Mouse (Mus musculus) hindbrain, embryonic 15.5 days (tissue): ENCODE measurements at regions not wholly inside any gene's neighbourhood (a gene's known extent, or its start where the extent isn't known, plus 50 kb on each side); places are given as distances from the start of the nearest gene placed in this dataset.

Source experiments
- ATAC-seq: fragments of 200-750 bp; cut with Nextera tagmentation; 2 replicates; pipeline ENCODE4 v1.8.0; 2017; ENCODE audit warnings: low read depth, moderate number of reproducible peaks, moderate TSS enrichment; ENCODE audit not compliant: low FRiP score
- H3K27ac ChIP-seq: fragments of 300-500 bp; sonication (generic); replicated peaks from 2 replicates; pipeline ENCODE4 v1.5.1; 2015; ENCODE audit warnings: mild to moderate bottlenecking, inconsistent platforms
- H3K27me3 ChIP-seq: fragments of 300-500 bp; sonication (generic); 2 replicates; pipeline ENCODE4 v1.6.1; 2015; ENCODE audit warnings: control low read depth, inconsistent platforms
- H3K36me3 ChIP-seq: fragments of 300-500 bp; sonication (generic); 2 replicates; pipeline ENCODE4 v1.6.1; 2015; ENCODE audit warnings: control low read depth, inconsistent platforms
- H3K4me1 ChIP-seq: fragments of 300-500 bp; sonication (generic); replicated peaks from 2 replicates; pipeline ENCODE4 v1.6.1; 2015; ENCODE audit warnings: control low read depth, inconsistent platforms
- H3K4me2 ChIP-seq: fragments of 300-500 bp; sonication (generic); 2 replicates; pipeline ENCODE4 v1.6.1; 2015; ENCODE audit warnings: moderate library complexity, mild to moderate bottlenecking, inconsistent platforms
- H3K4me3 ChIP-seq: fragments of 300-500 bp; sonication (generic); 2 replicates; pipeline ENCODE4 v1.5.1; 2015; ENCODE audit warnings: mild to moderate bottlenecking, inconsistent platforms
- H3K9ac ChIP-seq: fragments of 300-500 bp; sonication (generic); 2 replicates; pipeline ENCODE4 v1.6.1; 2015; ENCODE audit warnings: inconsistent platforms
- H3K9me3 ChIP-seq: fragments of 300-500 bp; sonication (generic); 2 replicates; pipeline ENCODE4 v1.6.1; 2016; ENCODE audit warnings: control low read depth, inconsistent platforms
- WGBS: fragments of 180-500 bp; shearing (Covaris S2); methylation state at CpG from one replicate; pipeline ENCODE4 v1.1.7; 2015; 5-methylcytosine and 5-hydroxymethylcytosine counted together

DNA sequence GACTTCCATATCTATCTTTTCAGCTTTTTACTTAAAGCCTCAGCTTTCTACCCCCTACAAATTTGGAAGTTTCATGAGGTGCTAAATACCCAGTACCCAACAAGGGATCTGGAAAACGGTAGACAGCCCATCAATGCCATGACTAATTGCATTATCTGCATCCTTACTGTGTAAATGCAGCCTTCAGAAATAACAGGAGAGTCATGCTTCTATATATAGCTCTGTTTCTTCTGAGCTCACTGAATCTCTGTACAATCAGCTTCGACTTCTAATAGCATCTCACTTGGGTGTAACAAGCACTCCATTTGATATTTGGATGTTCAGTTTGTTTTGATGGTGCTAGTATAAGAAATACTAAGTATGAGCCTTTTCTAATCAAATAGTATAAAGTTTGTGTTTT, 120.7 kb downstream of the Tmsb4x start:
- 32% methylated on average over 2 of the region's 2 CpGs for WGBS
- H3K4me2 ChIP-seq, result no peak overlapping the region

DNA sequence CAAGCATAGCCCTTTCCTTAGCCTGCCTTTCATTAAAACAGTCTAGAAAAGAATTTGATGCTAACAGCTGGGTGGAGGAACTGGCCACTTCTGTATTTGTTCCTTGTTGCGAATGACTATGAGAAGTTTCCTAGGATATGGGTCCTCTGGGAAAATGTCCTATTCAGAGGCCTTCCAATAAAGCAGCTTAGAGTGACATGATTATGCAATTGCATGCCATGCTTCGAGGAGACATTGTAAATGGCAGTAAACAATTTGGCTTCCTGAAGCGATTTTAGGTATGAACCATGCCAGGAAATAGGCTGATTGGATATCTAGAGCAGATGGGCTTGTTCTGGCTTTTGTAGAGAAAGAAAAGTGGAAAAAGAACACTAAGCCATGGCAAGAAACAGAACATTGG, 128.3 kb downstream of the Tmsb4x start:
- H3K4me1 ChIP-seq, result no peaks in the 10 kb centered on the region
- ATAC-seq, result no peak
- H3K9ac ChIP-seq, result no peak overlapping the region
- H3K9me3 ChIP-seq, result no peaks in the 10 kb centered on the region
- no peaks in the 10 kb centered on the region for H3K36me3 ChIP-seq
- no peak overlapping the region for H3K27ac ChIP-seq
- H3K27me3 ChIP-seq, result peaks cover 10% of the 10 kb centered on the region; the same call in 1 of the 2 replicates
- no peak overlapping the region for H3K4me3 ChIP-seq
- WGBS, result 48% methylated on average over 3 of the region's 3 CpGs
- no peak overlapping the region for H3K4me2 ChIP-seq

More for the DNA sequence above, 120.7 kb downstream of the Tmsb4x start:
- Histone ChIP-seq H3K4me1 (no peaks in the 10 kb centered on the region), H3K27ac (no peak overlapping the region), H3K36me3 (no peaks in the 10 kb centered on the region), H3K9ac (no peak overlapping the region), H3K9me3 (no peaks in the 10 kb centered on the region), H3K4me3 (no peak overlapping the region), H3K27me3 (peaks cover 5% of the 10 kb centered on the region; the same call in 1 of the 2 replicates)
- no peak for ATAC-seq

DNA sequence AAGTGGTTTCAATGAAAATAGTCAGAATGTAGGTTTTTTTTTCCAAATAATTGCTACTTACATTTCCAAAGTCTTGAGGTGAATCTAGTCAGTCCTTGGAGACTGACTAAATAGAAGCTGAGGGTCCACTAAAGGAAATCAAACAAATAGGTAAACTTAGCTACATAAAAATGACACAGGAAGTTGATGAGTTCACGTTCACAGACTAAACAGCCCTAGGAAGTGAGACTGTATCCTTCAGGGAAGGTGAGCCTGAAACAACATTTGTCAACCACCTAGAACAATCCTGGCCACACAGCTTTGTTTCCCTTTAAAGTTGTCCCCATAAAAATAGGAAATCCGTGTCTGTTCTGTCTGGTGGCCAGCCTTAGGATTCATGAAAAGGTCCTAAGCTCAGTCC, 140.0 kb downstream of the Tmsb4x start:
- ATAC-seq, result no peak
- H3K4me2 ChIP-seq, result no peak overlapping the region
- 82% methylated on average over 2 of the region's 2 CpGs for WGBS
- H3K27me3 ChIP-seq, result peaks cover 16% of the 10 kb centered on the region; the same call in 1 of the 2 replicates
- H3K9ac ChIP-seq, result no peak overlapping the region
- no peaks in the 10 kb centered on the region for H3K4me1 ChIP-seq
- H3K27ac ChIP-seq, result no peak overlapping the region
- no peaks in the 10 kb centered on the region for H3K36me3 ChIP-seq
- H3K9me3 ChIP-seq, result no peaks in the 10 kb centered on the region
- H3K4me3 ChIP-seq, result no peak overlapping the region

DNA sequence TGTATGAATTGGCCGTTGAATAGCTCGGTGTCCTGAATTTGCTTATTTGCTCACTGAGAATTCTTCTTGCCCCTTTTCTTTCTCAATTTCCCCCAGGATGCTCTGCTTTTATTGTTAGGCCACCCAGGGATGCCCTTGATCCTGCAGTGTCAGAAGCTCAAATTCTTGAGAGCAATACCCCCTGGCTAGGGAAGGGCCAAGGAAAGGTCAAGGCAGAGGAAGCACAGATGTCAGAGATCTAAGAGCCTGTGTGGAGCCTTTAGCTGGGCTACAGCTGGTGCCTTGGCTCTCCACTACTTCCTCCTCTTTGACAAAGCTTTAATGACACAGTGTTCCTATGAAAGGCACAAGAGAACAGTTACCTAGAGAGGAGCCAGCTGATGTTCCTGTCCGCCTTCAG, 141.2 kb downstream of the Tmsb4x start:
- no peak overlapping the region for H3K4me2 ChIP-seq

GRCm38 (mm10) chrX:167063881-167064280, 145.2 kb downstream of the Tmsb4x start:
- Histone ChIP-seq H3K27me3 (peaks cover 6% of the 10 kb centered on the region; the same call in 1 of the 2 replicates), H3K27ac (no peak overlapping the region), H3K4me3 (no peak overlapping the region), H3K4me2 (no peak overlapping the region), H3K36me3 (no peaks in the 10 kb centered on the region), H3K4me1 (no peaks in the 10 kb centered on the region), H3K9ac (no peak overlapping the region), H3K9me3 (no peaks in the 10 kb centered on the region)
- WGBS, result 56% methylated on average over 4 of the region's 4 CpGs
- ATAC-seq, result no peak

More for the DNA sequence above, 141.2 kb downstream of the Tmsb4x start:
- H3K4me1 ChIP-seq, result no peaks in the 10 kb centered on the region
- H3K27me3 ChIP-seq, result peaks cover 13% of the 10 kb centered on the region; the same call in 1 of the 2 replicates
- no peak overlapping the region for H3K9ac ChIP-seq
- H3K4me3 ChIP-seq, result no peak overlapping the region
- ATAC-seq, result no peak
- 76% methylated on average over 3 of the region's 3 CpGs for WGBS
- no peak overlapping the region for H3K27ac ChIP-seq
- no peaks in the 10 kb centered on the region for H3K9me3 ChIP-seq
- H3K36me3 ChIP-seq, result no peaks in the 10 kb centered on the region

- Histone ChIP-seq H3K9ac (no peak overlapping the region), H3K27me3 (peaks cover 14% of the 10 kb centered on the region; the same call in 1 of the 2 replicates), H3K9me3 (no peaks in the 10 kb centered on the region), H3K27ac (no peak overlapping the region), H3K4me2 (no peak overlapping the region), H3K4me3 (no peak overlapping the region), H3K4me1 (no peaks in the 10 kb centered on the region), H3K36me3 (no peaks in the 10 kb centered on the region)
- ATAC-seq, result no peak
- 77% methylated on average over 10 of the region's 10 CpGs for WGBS
These were observed 156.7 kb downstream of the Tmsb4x start for GRCm38 (mm10) chrX:167052456-167052855.

DNA sequence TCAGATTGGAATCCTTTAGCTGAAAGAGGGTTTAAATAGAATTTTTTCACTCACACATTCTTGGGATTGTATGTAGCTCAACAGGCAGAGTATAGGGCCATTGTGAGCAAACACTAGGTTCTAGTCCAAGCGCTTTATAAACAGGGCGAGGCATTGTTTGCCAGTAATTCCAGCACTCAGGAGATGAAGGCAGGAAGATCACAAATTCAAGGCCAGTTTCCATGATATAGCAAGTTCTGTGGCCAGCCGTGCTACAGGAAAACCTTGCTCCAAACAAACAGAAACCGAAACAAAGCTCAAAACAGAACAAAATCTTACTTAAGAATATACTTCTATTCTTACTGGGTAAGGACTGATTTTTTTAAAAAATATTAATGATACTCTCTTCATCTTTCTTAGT, 159.0 kb downstream of the Tmsb4x start:
- peaks cover 11% of the 10 kb centered on the region; the same call in 1 of the 2 replicates for H3K27me3 ChIP-seq
- H3K4me3 ChIP-seq, result no peak overlapping the region
- ATAC-seq, result no peak
- WGBS, result 66% methylated on average over 4 of the region's 4 CpGs
- no peak overlapping the region for H3K27ac ChIP-seq
- no peak overlapping the region for H3K9ac ChIP-seq
- H3K4me2 ChIP-seq, result no peak overlapping the region
- H3K4me1 ChIP-seq, result no peaks in the 10 kb centered on the region
- H3K9me3 ChIP-seq, result no peaks in the 10 kb centered on the region
- H3K36me3 ChIP-seq, result no peaks in the 10 kb centered on the region

- 66% methylated on average over 5 of the region's 5 CpGs for WGBS
These were observed 159.7 kb downstream of the Tmsb4x start for GRCm38 (mm10) chrX:167049191-167049968.

DNA sequence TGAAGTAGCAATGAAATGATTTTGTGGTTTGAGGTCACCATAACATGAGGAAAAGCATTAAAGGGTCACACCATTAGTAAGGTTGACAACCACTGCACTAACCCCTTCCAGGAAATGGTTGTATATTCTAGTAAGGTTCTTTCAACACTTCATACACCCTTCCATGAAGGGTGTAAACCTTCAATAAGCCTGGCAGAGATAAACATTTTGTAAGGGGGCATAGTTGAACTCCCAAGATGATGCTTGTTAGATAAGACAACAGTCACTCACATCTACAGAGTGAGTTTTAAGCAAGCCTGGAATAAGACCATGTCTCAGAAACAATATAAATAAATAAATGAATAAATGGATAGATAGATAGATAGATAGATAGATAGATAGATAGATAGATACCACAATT, 171.1 kb downstream of the Tmsb4x start:
- no peaks in the 10 kb centered on the region for H3K4me1 ChIP-seq
- no peak for ATAC-seq
- H3K9ac ChIP-seq, result no peak overlapping the region
- no peaks in the 10 kb centered on the region for H3K36me3 ChIP-seq
- no peak overlapping the region for H3K4me2 ChIP-seq
- H3K27me3 ChIP-seq, result 0 out of 2 replicates have a peak, but pooled peaks cover 9% of the 10 kb centered on the region
- H3K4me3 ChIP-seq, result no peak overlapping the region
- H3K27ac ChIP-seq, result no peak overlapping the region
- no peaks in the 10 kb centered on the region for H3K9me3 ChIP-seq

More at GRCm38 (mm10) chrX:167049191-167049968, 159.7 kb downstream of the Tmsb4x start:
- Histone ChIP-seq H3K4me2 (no peak overlapping the region), H3K36me3 (no peaks in the 10 kb centered on the region), H3K27ac (no peak overlapping the region), H3K9me3 (no peaks in the 10 kb centered on the region), H3K4me3 (no peak overlapping the region), H3K9ac (no peak overlapping the region), H3K27me3 (0 out of 2 replicates have a peak, but pooled peaks cover 10% of the 10 kb centered on the region), H3K4me1 (no peaks in the 10 kb centered on the region)
- no peak for ATAC-seq

DNA sequence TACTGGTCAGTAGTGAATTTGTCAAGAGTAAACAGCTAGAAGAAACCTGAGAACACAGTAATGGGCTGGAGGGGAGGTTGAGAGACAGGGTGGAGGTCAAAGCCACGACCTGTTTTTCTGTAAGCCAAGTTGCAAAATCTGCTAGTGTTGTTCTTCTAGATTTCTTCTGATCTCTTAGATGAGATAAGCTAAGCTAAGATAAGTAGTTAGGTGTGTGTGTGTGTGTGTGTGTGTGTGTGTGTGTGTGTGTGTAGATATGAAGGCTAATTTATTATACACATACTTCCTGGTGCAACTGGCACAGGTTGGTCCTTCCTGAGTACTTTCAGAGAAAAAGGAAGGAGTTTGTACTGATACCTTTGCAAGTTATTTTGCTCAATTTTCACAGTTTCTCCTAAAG, 172.8 kb downstream of the Tmsb4x start:
- Histone ChIP-seq H3K4me2 (no peak overlapping the region), H3K27me3 (0 out of 2 replicates have a peak, but pooled peaks cover 10% of the 10 kb centered on the region), H3K36me3 (no peaks in the 10 kb centered on the region), H3K9ac (no peak overlapping the region), H3K9me3 (no peaks in the 10 kb centered on the region), H3K27ac (no peak overlapping the region), H3K4me3 (no peak overlapping the region), H3K4me1 (no peaks in the 10 kb centered on the region)
- WGBS, result 54% methylated on average over 1 of the region's 1 CpGs
- ATAC-seq, result no peak

GRCm38 (mm10) chrX:167035639-167036038, 173.5 kb downstream of the Tmsb4x start:
- Histone ChIP-seq H3K36me3 (no peaks in the 10 kb centered on the region), H3K27ac (no peak overlapping the region), H3K9ac (no peak overlapping the region), H3K27me3 (0 out of 2 replicates have a peak, but pooled peaks cover 13% of the 10 kb centered on the region), H3K4me2 (no peak overlapping the region), H3K4me1 (no peaks in the 10 kb centered on the region), H3K9me3 (no peaks in the 10 kb centered on the region), H3K4me3 (no peak overlapping the region)
- ATAC-seq, result no peak

DNA sequence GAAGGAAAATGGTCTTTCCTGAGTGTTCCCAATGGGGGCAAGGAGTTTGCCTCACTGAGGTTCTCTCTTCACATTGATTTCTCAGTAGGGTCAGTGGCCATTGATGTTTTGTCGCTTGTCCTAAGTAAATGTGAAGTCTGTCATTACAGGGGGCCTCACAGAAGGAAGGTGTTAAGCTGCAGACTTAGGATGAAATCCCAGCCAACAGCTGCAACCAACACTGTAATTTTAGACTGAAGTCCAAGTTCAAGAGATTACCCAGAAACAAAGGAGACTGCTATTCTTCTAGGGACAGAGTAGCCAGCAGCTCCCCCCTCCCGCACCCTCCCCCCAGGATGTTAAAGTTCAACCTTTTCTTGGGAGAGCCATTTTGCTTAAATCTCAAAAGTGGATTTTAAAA, 176.0 kb downstream of the Tmsb4x start:
- WGBS, result 95% methylated on average over 2 of the region's 2 CpGs
- H3K9ac ChIP-seq, result no peak overlapping the region
- H3K4me3 ChIP-seq, result no peak overlapping the region
- ATAC-seq, result no peak
- H3K27me3 ChIP-seq, result 0 out of 2 replicates have a peak, but pooled peaks cover 9% of the 10 kb centered on the region
- no peak overlapping the region for H3K4me2 ChIP-seq
- H3K4me1 ChIP-seq, result no peaks in the 10 kb centered on the region
- no peaks in the 10 kb centered on the region for H3K9me3 ChIP-seq
- no peaks in the 10 kb centered on the region for H3K36me3 ChIP-seq
- no peak overlapping the region for H3K27ac ChIP-seq
